Mouse (Mus musculus) limb, embryonic 14.5 days (tissue): ENCODE measurements around the gene Usp25. TPM values are rescaled to one million over a fixed set of nuclear protein-coding genes. Genes with fewer than 3 reads are reported as not detected.

Source experiments
- ATAC-seq: fragments of 200-750 bp; cut with Nextera tagmentation; 2 replicates; pipeline ENCODE4 v1.8.0; 2017; ENCODE audit warnings: low read depth, moderate number of reproducible peaks, moderate TSS enrichment; ENCODE audit not compliant: low FRiP score
- DNase-seq: peaks from one replicate; pipeline ENCODE4 v3.0.0-alpha.2; 2015; ENCODE audit warnings: low spot score
- H3K27ac ChIP-seq: fragments of 300-500 bp; sonication (generic); replicated peaks from 2 replicates; pipeline ENCODE4 v1.5.1; 2014; ENCODE audit warnings: low read depth, mild to moderate bottlenecking, low read length, moderate library complexity, mixed read lengths
- H3K27me3 ChIP-seq: fragments of 300-500 bp; sonication (generic); 2 replicates; pipeline ENCODE4 v1.6.1; 2014; ENCODE audit warnings: low read length, mixed read lengths; ENCODE audit not compliant: control insufficient read depth, insufficient read depth
- H3K36me3 ChIP-seq: fragments of 300-500 bp; sonication (generic); 2 replicates; pipeline ENCODE4 v1.6.1; 2014; ENCODE audit warnings: mild to moderate bottlenecking, low read length, moderate library complexity, mixed read lengths; ENCODE audit not compliant: control insufficient read depth, insufficient read depth
- H3K4me1 ChIP-seq: fragments of 300-500 bp; sonication (generic); 2 replicates; pipeline ENCODE4 v1.6.1; 2014; ENCODE audit warnings: antibody characterized with exemption, low read length, mixed read lengths; ENCODE audit not compliant: control insufficient read depth, insufficient read depth
- H3K4me2 ChIP-seq: fragments of 300-500 bp; sonication (generic); replicated peaks from 2 replicates; pipeline ENCODE4 v1.6.1; 2014; ENCODE audit warnings: low read depth, mild to moderate bottlenecking, low read length, moderate library complexity; ENCODE audit not compliant: severe bottlenecking
- H3K4me3 ChIP-seq: fragments of 300-500 bp; sonication (generic); replicated peaks from 2 replicates; pipeline ENCODE4 v1.5.1; 2014; ENCODE audit warnings: low read length
- H3K9ac ChIP-seq: fragments of 300-500 bp; sonication (generic); 2 replicates; pipeline ENCODE4 v1.6.1; 2014; ENCODE audit warnings: mild to moderate bottlenecking, low read depth, low read length, moderate library complexity; ENCODE audit not compliant: severe bottlenecking
- H3K9me3 ChIP-seq: fragments of 300-500 bp; sonication (generic); 2 replicates; pipeline ENCODE4 v1.6.1; 2016; ENCODE audit warnings: low read length; ENCODE audit not compliant: control insufficient read depth
- POLR2A ChIP-seq: fragments of 200-500 bp; IDR thresholded peaks from 2 replicates; pipeline ENCODE4 v1.8.0; 2012; ENCODE audit warnings: inconsistent platforms, mild to moderate bottlenecking, moderate library complexity, borderline replicate concordance; ENCODE audit not compliant: insufficient read depth, insufficient read length; ENCODE audit errors: extremely low read depth
- WGBS: fragments of 180-500 bp; shearing (Covaris S2); extraction: QIAGEN DNeasy Blood & Tissue Kit; methylation state at CpG from one replicate; pipeline ENCODE4 v1.1.7; 2014; 5-methylcytosine and 5-hydroxymethylcytosine counted together
- polyA plus RNA-seq, 2 experiments: library from polyadenylated mRNA; depleted of rRNA in 1 of 2; stranded (reverse) in 1 of 2; unstranded in 1 of 2; fragments of >200 nt; fragmentation: Nextera tagmentation in 1 of 2; extraction: Ambion mirVana in 1 of 2; gene quantifications; 2 replicates each; pipeline versions ENCODE4 v1.2.1 to v1.2.3; 2012 to 2014

The Usp25 gene
- polyA plus RNA-seq, 2 experiments: 14.6 to 25.0 TPM

- 88% methylated on average over 7 of the region's 7 CpGs for WGBS
Measured at GRCm38 (mm10) chr16:77140651-77141050, 127.1 kb downstream of the Usp25 start.

GRCm38 (mm10) chr16:77146801-77147200, 133.3 kb downstream of the Usp25 start:
- 93% methylated on average over 5 of the region's 5 CpGs for WGBS
- ATAC-seq (no peak), DNase-seq (no peak)
- no peak overlapping the region for H3K4me3 ChIP-seq
- H3K27ac ChIP-seq: no peak overlapping the region
- H3K9ac ChIP-seq: no peak overlapping the region
- H3K9me3 ChIP-seq: no peaks in the 10 kb centered on the region
- H3K27me3 ChIP-seq: no peaks in the 10 kb centered on the region
- peaks cover 8% of the 10 kb centered on the region for H3K4me1 ChIP-seq
- H3K36me3 ChIP-seq: no peaks in the 10 kb centered on the region
- no peak overlapping the region for H3K4me2 ChIP-seq
- TF ChIP-seq POLR2A: no peak

More at GRCm38 (mm10) chr16:77140651-77141050, 127.1 kb downstream of the Usp25 start:
- Histone ChIP-seq H3K4me1 (peaks cover 10% of the 10 kb centered on the region), H3K36me3 (no peaks in the 10 kb centered on the region), H3K9me3 (no peaks in the 10 kb centered on the region), H3K27ac (no peak overlapping the region), H3K9ac (no peak overlapping the region), H3K4me3 (no peak overlapping the region), H3K4me2 (no peak overlapping the region), H3K27me3 (no peaks in the 10 kb centered on the region)
- DNase-seq: no peak
- ATAC-seq: no peak
- no peak for TF ChIP-seq POLR2A

GRCm38 (mm10) chr16:77150338-77150737, 136.8 kb downstream of the Usp25 start:
- no peak for TF ChIP-seq POLR2A
- 0 out of 2 replicates have a peak, but pooled peaks cover 3% of the 10 kb centered on the region for H3K4me1 ChIP-seq
- 0 out of 2 replicates have a peak overlapping the region, but pooled peaks have one; percentile 14 for H3K27ac ChIP-seq
- H3K4me2 ChIP-seq: no peak overlapping the region
- no peaks in the 10 kb centered on the region for H3K9me3 ChIP-seq
- ATAC-seq (peak; percentile 79), DNase-seq (peak; percentile 45)
- H3K27me3 ChIP-seq: no peaks in the 10 kb centered on the region
- 46% methylated on average over 8 of the region's 8 CpGs for WGBS
- H3K36me3 ChIP-seq: no peaks in the 10 kb centered on the region
- H3K9ac ChIP-seq: no peak overlapping the region
- no peak overlapping the region for H3K4me3 ChIP-seq

- Histone ChIP-seq H3K4me2 (no peak overlapping the region), H3K9me3 (no peaks in the 10 kb centered on the region), H3K36me3 (no peaks in the 10 kb centered on the region), H3K9ac (no peak overlapping the region), H3K4me1 (0 out of 2 replicates have a peak, but pooled peaks cover 3% of the 10 kb centered on the region), H3K27ac (0 out of 2 replicates have a peak overlapping the region, but pooled peaks have one; percentile 14), H3K4me3 (no peak overlapping the region), H3K27me3 (no peaks in the 10 kb centered on the region)
- no peak for DNase-seq
- 57% methylated on average over 4 of the region's 4 CpGs for WGBS
- TF ChIP-seq POLR2A: no peak
- no peak for ATAC-seq
Measured at GRCm38 (mm10) chr16:77150884-77151283, 137.4 kb downstream of the Usp25 start.

GRCm38 (mm10) chr16:77152288-77152687, 138.8 kb downstream of the Usp25 start:
- TF ChIP-seq POLR2A: no peak
- Histone ChIP-seq H3K4me3 (no peak overlapping the region), H3K9me3 (no peaks in the 10 kb centered on the region), H3K36me3 (no peaks in the 10 kb centered on the region), H3K27me3 (no peaks in the 10 kb centered on the region), H3K27ac (no peak overlapping the region), H3K9ac (no peak overlapping the region), H3K4me2 (no peak overlapping the region), H3K4me1 (0 out of 2 replicates have a peak, but pooled peaks cover 3% of the 10 kb centered on the region)
- WGBS: 87% methylated on average over 1 of the region's 1 CpGs
- ATAC-seq: no peak
- DNase-seq: no peak
